Mouse (Mus musculus): ENCODE data around the gene Atp6v0a4.

The Atp6v0a4 gene

GRCm38 (mm10) chr6:38073592-38073991 is 50.8 kb downstream of the Atp6v0a4 start:
- DNase-seq (ENCODE audit: low read depth, low spot score), result no peak

GRCm38 (mm10) chr6:38072137-38072796 is 52.1 kb downstream of the Atp6v0a4 start:
- DNase-seq (ENCODE audit: low read depth, low spot score), result no peak

DNA sequence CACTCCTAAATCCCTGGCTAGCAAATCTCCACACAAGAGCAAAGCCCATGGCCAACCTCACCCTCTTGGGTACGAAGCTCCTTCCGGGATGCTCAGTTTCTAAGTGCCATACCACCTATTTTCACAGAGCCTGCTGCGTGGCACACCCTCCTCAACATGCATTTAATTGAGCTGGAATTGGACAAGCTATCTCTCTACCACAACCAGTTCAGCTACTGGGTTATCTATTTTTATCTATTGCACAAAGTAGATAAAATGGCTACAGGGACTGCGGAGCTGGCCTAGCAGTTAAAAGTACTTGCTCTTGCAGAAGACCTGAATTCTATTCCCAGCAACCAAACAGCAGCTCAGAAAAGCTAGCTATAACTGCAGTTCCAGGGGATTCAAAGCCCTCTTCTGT is 53.1 kb downstream of the Atp6v0a4 start:
- DNase-seq (ENCODE audit: low read depth, low spot score), result no peak

DNA sequence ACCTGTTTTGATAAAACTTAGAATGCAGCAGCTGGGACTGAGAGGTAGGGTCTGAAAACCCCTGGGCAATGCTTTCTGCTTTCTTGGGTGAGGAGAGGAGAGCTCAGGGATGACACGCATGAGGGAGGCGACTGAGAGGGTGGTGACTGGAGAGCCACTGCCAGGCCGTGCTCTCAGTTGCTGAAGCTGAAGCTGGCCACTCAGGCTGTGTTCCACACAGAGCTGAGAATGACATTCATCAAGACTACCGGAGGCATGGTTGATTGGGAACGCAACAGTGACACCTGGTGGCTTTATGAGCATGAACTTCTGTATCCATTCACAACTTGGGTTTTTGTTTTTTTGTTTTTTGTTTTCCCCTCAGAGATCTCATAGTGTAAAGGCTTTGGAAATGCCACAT is 58.2 kb downstream of the Atp6v0a4 start:
- peak; percentile 65 for DNase-seq (ENCODE audit: low read depth, low spot score)

DNA sequence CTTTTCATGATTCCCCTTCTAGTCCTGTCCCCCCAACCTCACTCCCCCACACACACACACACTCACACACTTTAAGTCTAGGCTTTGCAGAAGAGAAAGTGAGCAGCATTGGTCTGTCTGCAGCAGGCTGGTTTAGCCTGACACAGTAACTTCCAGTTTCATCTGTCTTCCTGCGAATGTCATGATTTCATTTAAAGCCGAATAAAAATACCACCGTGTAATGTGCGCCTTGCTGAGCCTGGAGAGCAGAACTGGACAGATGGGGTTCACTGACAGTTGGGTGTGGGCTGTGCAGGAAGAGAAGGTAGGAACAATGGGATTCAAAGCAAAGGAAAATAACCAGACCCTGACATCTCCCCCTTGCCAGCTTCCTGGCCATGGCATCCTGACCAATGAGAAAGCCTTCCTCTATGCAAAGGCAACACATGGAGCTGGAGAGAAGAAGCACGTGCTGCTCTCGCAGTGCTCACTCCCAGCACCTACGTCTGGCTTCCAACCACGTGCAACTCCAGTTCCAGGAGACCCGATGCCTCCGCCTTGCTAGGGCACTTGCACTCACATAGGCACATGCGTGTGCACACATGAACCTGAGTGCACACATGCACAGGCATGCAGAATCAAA is 58.8 kb downstream of the Atp6v0a4 start:
- no peak for DNase-seq (ENCODE audit: low read depth, low spot score)

- DNase-seq (ENCODE audit: low read depth, low spot score), result no peak
Observed at GRCm38 (mm10) chr6:38065122-38065500, 59.3 kb downstream of the Atp6v0a4 start.

GRCm38 (mm10) chr6:38064621-38065020 is 59.8 kb downstream of the Atp6v0a4 start:
- no peak for DNase-seq (ENCODE audit: low read depth, low spot score)

DNA sequence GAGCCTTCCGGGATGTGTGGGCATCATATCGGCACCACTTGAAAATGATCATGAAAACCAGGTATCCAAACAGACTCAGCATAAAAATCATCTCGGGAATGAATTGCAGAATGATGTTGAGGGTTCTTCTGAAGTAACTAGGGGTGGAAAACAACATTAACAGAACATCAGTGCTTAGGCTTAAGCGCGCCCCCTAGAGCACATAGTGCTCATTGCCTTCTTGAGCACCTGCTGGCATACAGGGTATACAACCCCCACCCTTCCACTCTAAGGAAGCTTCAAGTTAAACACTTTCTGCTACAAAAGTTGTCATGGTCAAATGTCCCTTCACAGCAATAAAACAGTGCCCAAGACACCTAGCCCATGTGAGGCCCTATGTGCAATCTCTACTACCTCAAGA is 65.6 kb downstream of the Atp6v0a4 start:
- DNase-seq (ENCODE audit: low read depth, low spot score), result no peak

GRCm38 (mm10) chr6:38055471-38056330 is 68.7 kb downstream of the Atp6v0a4 start:
- DNase-seq (ENCODE audit: low read depth, low spot score), result no peak

GRCm38 (mm10) chr6:38049601-38050000 is 74.8 kb downstream of the Atp6v0a4 start:
- no peak for DNase-seq (ENCODE audit: low read depth, low spot score)

DNA sequence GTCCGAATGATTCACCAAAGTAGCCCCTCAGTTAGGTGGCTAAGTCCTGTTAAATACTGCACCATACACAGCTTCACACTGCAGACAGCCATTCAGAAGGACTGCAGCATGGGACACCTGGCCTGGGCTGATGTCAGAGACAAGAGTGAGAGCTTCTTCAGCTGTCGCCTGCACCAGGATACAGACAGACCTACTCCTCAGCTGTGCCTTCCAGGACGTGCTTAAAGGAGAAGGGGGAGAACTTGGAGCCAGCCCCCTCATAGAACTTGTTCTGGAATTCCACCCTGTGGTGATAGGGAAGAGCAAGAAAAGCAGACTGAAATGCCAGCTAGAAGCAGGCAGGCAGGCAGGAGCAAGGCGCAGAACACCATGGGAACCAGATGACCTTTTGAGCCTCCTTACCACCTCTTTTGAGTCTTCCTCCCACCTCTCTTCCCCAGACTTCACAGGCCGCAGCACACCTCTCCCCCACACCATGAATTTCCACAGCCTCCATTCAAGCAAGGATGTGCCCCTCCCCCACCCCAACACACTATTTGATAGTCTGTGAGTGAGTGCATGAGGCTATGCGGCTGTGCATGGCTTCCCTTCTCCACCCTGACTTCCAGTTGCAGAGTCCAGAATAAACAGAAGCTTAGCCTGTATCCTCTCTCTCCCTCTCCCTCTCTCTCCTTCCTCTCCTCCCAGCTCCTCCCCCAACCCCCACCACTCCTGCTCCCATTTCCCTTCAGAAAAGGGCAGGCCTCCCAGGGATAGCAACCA is 75.4 kb downstream of the Atp6v0a4 start:
- no peak for DNase-seq (ENCODE audit: low read depth, low spot score)

GRCm38 (mm10) chr6:38048003-38048402 is 76.4 kb downstream of the Atp6v0a4 start:
- no peak for DNase-seq (ENCODE audit: low read depth, low spot score)

- DNase-seq (ENCODE audit: low read depth, low spot score), result no peak
Observed at GRCm38 (mm10) chr6:38046838-38047237, 77.5 kb downstream of the Atp6v0a4 start, which contains the start of gene Svopl. Gene Svopl, minus strand, starts transcription at chr6:38046996.

- DNase-seq (ENCODE audit: low read depth, low spot score), result no peak
Observed at GRCm38 (mm10) chr6:38032801-38033566, 91.4 kb downstream of the Atp6v0a4 start.

GRCm38 (mm10) chr6:38031924-38032540 is 92.4 kb downstream of the Atp6v0a4 start:
- DNase-seq (ENCODE audit: low read depth, low spot score), result no peak

DNA sequence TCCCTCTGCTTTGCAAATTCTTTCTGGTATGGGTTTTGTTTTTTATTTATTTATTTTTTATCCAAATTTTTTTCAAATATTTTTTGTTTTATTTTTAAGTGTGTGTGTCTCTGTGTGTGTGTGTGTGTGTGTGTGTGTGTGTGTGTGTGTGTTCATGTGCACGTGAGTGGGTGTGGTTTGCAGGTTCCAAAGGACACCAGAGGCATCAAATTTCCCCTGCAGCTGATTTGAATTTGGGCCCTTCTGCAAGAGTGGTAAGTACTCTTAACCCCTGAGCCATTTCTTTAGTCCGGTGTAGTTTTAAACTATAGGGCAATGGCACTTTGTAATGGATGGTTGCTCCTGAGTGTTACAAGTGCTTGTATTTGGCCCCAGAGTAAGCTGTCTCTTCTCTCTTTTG is 96.2 kb downstream of the Atp6v0a4 start:
- DNase-seq (ENCODE audit: low read depth, low spot score), result no peak

- no peak for DNase-seq (ENCODE audit: low read depth, low spot score)
Observed at GRCm38 (mm10) chr6:38027771-38028170, 96.6 kb downstream of the Atp6v0a4 start.

DNA sequence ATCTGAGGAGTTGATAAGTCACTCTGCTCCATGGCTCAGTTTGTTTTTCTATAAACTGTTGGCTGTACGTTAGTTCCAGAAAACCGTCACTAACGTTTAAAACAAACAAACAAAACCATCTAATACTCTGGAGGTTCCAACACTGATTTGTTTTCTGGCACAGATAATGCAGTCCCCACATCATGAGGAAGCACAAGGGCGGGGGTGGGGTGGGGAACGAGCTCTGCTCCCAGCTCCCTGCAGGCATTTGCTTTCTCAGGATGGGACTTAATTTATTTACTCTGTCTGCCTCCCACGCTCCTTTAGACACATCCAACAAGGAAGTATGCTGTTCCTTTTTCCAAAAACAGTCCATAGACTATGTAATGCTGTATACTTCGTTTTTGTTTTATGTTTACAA is 101.1 kb downstream of the Atp6v0a4 start:
- no peak for DNase-seq (ENCODE audit: low read depth, low spot score)

DNA sequence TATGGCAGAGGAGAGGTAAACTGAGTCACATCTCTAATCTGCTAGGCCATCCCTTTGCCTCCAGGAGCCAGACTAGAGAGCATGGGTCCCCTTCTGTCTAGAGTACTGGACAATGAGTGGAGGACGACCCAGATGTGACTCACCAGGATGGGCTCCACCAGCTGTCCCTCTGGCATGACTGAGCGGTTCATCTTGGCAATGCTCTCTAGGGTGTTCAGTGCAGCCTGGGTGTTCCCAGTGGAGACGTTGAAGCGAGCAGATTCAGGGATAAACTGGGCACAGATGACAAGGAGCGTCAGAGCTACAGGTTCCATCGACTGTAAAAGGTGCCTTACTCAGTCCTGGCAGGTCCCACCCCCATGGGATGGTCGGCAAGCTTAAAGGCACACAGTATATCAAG is 103.0 kb downstream of the Atp6v0a4 start:
- no peak for DNase-seq (ENCODE audit: low read depth, low spot score)

GRCm38 (mm10) chr6:38012829-38013228 is 111.6 kb downstream of the Atp6v0a4 start:
- DNase-seq (ENCODE audit: low read depth, low spot score), result no peak

- peak; percentile 55 for DNase-seq (ENCODE audit: low read depth, low spot score)
Observed at GRCm38 (mm10) chr6:38007459-38007858, 116.9 kb downstream of the Atp6v0a4 start.
